Mouse (Mus musculus) heart, adult 2 months (tissue): ENCODE results near the gene Lrrk2.

ENCODE experiments used
- CTCF ChIP-seq: fragments of 200-600 bp; IDR thresholded peaks from 2 replicates; pipeline ENCODE4 v1.8.1; 2022; ENCODE audit warnings: antibody characterized with exemption, mild to moderate bottlenecking, moderate library complexity
- EP300 ChIP-seq: fragments of 200-500 bp; IDR thresholded peaks from 2 replicates; pipeline ENCODE4 v1.6.1; 2011; ENCODE audit warnings: low read depth, low read length, control low read depth; ENCODE audit not compliant: insufficient read depth
- POLR2A ChIP-seq: fragments of 200-500 bp; IDR thresholded peaks from 2 replicates; pipeline ENCODE4 v1.6.1; 2011; ENCODE audit warnings: mild to moderate bottlenecking, low read depth, low read length, control low read depth; ENCODE audit not compliant: insufficient read depth

DNA sequence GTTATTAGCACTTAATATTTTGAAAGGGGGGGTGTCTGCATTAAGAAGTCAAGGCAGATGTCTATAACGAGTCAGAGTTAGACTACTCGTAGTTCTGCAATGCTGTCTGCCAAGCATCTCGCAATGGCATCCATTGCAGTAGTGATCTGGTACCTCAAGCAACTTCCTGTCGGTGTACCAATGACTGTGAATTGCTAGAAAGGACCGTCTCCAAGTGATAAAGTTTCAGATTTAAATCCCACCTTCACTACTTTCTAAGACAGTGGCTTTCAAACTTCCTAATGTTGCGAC, 12.0 kb upstream of the Lrrk2 start:
- TF ChIP-seq EP300 (no peak), POLR2A (no peak), CTCF (no peak)
